Mouse (Mus musculus): ENCODE measurements around the gene Olfr750.

- no peak for TF ChIP-seq CTCF (IDR thresholded peaks at IDR 0.05; ENCODE audit: borderline replicate concordance, control insufficient read depth, extremely low read depth, insufficient read depth, low read length, poor library complexity)
- no peak for TF ChIP-seq POLR2A (IDR thresholded peaks at IDR 0.05; ENCODE audit: control insufficient read depth, extremely low read depth, insufficient read depth, low read length, poor library complexity)
These were observed 20.7 kb upstream of the Olfr750 start for GRCm38 (mm10) chr14:51094921-51095320.
